Mouse (Mus musculus): ENCODE data around the gene Mllt11. TPM values are rescaled to one million over a fixed set of nuclear protein-coding genes. Genes with fewer than 3 reads are reported as not detected.

Gene Mllt11
- 545 and 586 TPM in 2 replicates for polyA plus RNA-seq (2014; fragmentation: Nextera tagmentation; extraction: Ambion mirVana)

DNA sequence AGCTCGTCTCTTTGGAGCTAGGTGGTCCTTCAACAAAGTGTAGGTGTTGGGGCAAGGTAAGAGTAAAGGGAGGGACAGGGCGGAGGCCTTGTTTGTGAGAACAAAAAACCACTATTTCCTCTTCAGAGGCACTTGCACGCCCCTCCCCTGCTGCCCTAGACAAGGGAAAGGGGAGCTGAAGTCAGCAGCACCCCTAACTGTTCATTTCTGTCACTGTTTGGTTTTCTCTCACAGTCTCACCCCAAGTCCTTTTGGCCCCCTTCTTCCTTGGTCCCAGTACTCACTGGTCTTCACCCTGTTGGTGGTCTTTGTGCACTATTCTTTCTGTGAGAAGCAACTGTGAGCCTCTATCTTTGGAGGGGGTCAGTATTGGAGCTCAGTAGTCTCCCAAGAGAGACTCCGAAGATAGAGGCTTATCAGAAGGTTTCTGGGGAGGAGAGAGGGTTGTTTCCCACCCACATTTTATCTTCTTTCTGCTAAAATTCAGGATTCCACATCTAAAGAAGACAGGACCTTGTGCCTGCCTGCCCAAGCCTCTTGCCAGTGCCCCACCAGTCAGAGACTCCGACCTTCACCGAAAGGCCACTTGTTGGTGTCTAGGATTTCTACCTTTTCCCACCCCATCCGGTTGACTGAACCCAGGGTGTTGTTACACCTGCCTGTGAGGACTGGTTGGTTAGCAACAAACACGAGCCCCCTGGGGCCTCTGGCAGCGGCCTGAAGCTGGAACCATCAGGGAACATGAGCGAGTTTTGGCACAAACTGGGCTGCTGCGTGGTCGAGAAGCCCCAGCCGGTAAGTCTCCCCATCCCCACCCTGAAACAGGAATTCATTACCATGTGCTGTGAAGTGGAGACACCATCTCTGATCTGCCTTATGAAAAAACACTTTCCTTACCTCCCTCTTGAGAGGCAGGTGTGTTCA lies at the start of gene Mllt11:
Mllt11 (minus strand) TSS at position 874 of the 924 bp plus-strand sequence.
- H3K4me1 ChIP-seq (ENCODE audit: control insufficient read depth, insufficient read depth, low read length): peaks cover 18% of the 10 kb centered on the region
- no peaks in the 10 kb centered on the region for H3K27me3 ChIP-seq (ENCODE audit: control insufficient read depth, insufficient read depth, low read length)
- DNase-seq (no peak), ATAC-seq (ENCODE audit: low FRiP score, low TSS enrichment) (no peak)
- peaks cover 50% of the 10 kb centered on the region for H3K36me3 ChIP-seq (ENCODE audit: control insufficient read depth, insufficient read depth, low read length)
- WGBS: 84% methylated on average over 12 of the region's 13 CpGs
- peak within 1 kb of the TSS; percentile 91 for H3K4me3 ChIP-seq (replicated peaks; ENCODE audit: low read depth, low read length)
- peak within 1 kb of the TSS; percentile 92 for H3K4me2 ChIP-seq (ENCODE audit: low read length)
- H3K9ac ChIP-seq (replicated peaks; ENCODE audit: low read length): peak within 1 kb of the TSS; percentile 92; the same call in 1 of the 2 replicates
- no peaks in the 10 kb centered on the region for H3K9me3 ChIP-seq (ENCODE audit: control insufficient read depth, low read length)
- peak within 1 kb of the TSS; percentile 98 for H3K27ac ChIP-seq (replicated peaks; ENCODE audit: low read depth, low read length)

DNA sequence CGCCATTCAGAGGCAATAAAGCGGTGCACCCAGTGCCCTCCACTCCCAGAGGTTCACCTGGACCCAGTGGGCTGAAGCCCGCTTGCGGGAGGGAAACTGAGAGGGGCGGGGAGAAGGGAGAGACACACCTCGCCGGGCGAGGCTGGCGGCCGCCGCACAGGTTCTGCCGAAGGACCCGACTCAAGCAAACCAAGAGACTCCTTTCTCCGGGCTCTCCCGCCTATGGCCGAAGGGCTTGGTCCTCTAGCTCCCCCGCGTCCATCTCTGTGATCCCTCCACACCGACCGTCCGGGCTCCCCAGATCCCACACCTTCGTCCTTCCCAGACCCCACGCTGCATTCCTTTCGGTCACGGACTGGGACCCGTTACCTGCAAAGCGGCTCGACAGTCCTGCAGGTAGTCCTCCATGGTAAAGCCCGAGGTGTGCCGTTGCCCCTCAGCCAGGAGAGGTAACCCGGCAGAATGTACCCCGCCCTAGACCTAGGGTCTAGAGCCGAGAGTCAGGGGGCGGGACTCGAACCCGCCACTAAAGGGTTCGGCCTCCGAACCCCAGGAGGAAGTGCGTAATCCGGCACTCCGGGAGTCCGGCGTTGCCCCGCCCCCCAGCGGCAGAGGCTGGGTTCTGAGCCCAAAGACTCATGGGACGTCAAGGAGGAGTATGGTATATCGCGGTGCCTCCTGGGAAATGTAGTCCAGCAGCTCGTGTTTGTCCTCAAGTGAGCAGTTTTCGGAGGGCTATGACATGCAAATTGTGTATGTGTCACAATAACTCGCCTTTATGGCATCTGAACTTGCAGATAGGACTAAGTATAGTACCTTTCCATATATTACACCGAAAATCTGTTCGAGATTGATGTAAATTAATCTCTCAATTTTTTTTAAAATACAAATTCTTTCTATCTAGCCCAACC lies 49.5 kb upstream of the Mllt11 start, which contains the start of the genes Mindy1 and Prune1:
Mindy1 (plus strand) TSS at position 130 of the 911 bp plus-strand sequence.
Prune1 (minus strand) TSS at position 861 of the 911 bp plus-strand sequence.
- peak; percentile 99 for DNase-seq
- Histone ChIP-seq H3K4me2 (ENCODE audit: low read length) (peak within 1 kb of the TSS; percentile 90), H3K27ac (replicated peaks; ENCODE audit: low read depth, low read length) (peak within 1 kb of the TSS; percentile 94), H3K4me1 (ENCODE audit: control insufficient read depth, insufficient read depth, low read length) (peaks cover 28% of the 10 kb centered on the region), H3K4me3 (replicated peaks; ENCODE audit: low read depth, low read length) (peak within 1 kb of the TSS; percentile 68), H3K9ac (replicated peaks; ENCODE audit: low read length) (peak within 1 kb of the TSS; percentile 76), H3K36me3 (ENCODE audit: control insufficient read depth, insufficient read depth, low read length) (no peaks in the 10 kb centered on the region), H3K27me3 (ENCODE audit: control insufficient read depth, insufficient read depth, low read length) (no peaks in the 10 kb centered on the region), H3K9me3 (ENCODE audit: control insufficient read depth, low read length) (no peaks in the 10 kb centered on the region)
- 1% methylated on average over 53 of the region's 53 CpGs for WGBS
- ATAC-seq (ENCODE audit: low FRiP score, low TSS enrichment): peak; percentile 92

GRCm38 (mm10) chr3:95280747-95281146 lies 48.8 kb upstream of the Mllt11 start:
- H3K36me3 ChIP-seq (ENCODE audit: control insufficient read depth, insufficient read depth, low read length): no peaks in the 10 kb centered on the region
- peaks cover 28% of the 10 kb centered on the region for H3K4me1 ChIP-seq (ENCODE audit: control insufficient read depth, insufficient read depth, low read length)
- DNase-seq (peak; percentile 61), ATAC-seq (ENCODE audit: low FRiP score, low TSS enrichment) (no peak)
- H3K9me3 ChIP-seq (ENCODE audit: control insufficient read depth, low read length): no peaks in the 10 kb centered on the region
- 30% methylated on average over 8 of the region's 8 CpGs for WGBS
- peak overlapping the region; percentile 94 for H3K27ac ChIP-seq (replicated peaks; ENCODE audit: low read depth, low read length)
- H3K9ac ChIP-seq (replicated peaks; ENCODE audit: low read length): peak overlapping the region; percentile 76
- peak overlapping the region; percentile 68 for H3K4me3 ChIP-seq (replicated peaks; ENCODE audit: low read depth, low read length)
- no peaks in the 10 kb centered on the region for H3K27me3 ChIP-seq (ENCODE audit: control insufficient read depth, insufficient read depth, low read length)
- H3K4me2 ChIP-seq (ENCODE audit: low read length): peak overlapping the region; percentile 90

DNA sequence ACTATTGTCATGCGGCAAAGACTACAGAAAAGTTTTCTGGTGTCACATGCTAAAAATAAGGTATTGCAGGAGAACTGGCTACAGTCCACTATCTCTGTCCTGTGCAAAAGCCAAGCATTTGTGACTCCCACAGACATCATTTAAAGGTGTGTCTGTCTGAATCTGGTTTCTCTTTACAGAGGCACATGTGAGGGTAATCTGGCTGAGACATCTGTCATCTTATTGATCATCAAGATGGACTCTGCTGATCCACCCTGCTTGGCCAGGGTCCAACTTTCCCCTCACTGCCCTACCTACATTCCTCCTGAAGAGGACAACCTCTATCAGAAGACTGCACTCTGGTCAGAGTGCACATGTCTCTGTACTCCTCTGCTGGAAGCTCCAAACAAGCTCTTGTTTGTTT lies 45.2 kb upstream of the Mllt11 start:
- no peaks in the 10 kb centered on the region for H3K9me3 ChIP-seq (ENCODE audit: control insufficient read depth, low read length)

DNA sequence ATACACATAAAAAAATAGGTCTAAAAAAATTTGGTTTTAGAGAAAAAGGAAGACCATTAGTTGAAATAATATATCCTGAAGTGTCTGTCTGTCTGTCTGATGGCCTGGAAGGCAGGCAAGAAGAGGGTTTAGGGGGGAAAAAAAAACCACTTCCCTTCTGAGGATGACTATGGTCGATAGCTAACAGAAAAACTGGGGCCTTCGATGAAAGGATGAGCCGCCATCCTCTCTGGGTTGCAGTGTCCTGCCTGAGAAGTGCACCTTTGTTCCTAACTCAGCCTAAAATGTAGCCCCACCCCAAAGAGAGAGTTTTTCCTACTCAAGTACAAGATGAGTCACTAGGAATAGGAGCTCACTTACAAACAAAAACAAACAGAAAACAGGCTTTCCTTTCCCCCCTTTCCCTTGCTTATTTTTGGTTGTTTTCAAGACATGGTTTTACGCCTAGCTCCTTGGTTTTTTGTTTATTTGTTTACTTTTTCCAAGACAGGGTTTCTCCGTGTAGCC lies 44.5 kb upstream of the Mllt11 start:
- Histone ChIP-seq H3K4me3 (replicated peaks; ENCODE audit: low read depth, low read length) (no peak overlapping the region), H3K4me2 (ENCODE audit: low read length) (no peak overlapping the region), H3K9me3 (ENCODE audit: control insufficient read depth, low read length) (no peaks in the 10 kb centered on the region), H3K27ac (replicated peaks; ENCODE audit: low read depth, low read length) (no peak overlapping the region), H3K4me1 (ENCODE audit: control insufficient read depth, insufficient read depth, low read length) (0 out of 2 replicates have a peak, but pooled peaks cover 7% of the 10 kb centered on the region), H3K36me3 (ENCODE audit: control insufficient read depth, insufficient read depth, low read length) (no peaks in the 10 kb centered on the region), H3K27me3 (ENCODE audit: control insufficient read depth, insufficient read depth, low read length) (no peaks in the 10 kb centered on the region), H3K9ac (replicated peaks; ENCODE audit: low read length) (no peak overlapping the region)
- 87% methylated on average over 5 of the region's 5 CpGs for WGBS
- DNase-seq: no peak
- ATAC-seq (ENCODE audit: low FRiP score, low TSS enrichment): no peak

More for the DNA sequence above, 45.2 kb upstream of the Mllt11 start:
- 89% methylated on average over 1 of the region's 1 CpGs for WGBS
- Histone ChIP-seq H3K27me3 (ENCODE audit: control insufficient read depth, insufficient read depth, low read length) (no peaks in the 10 kb centered on the region), H3K4me2 (ENCODE audit: low read length) (no peak overlapping the region), H3K27ac (replicated peaks; ENCODE audit: low read depth, low read length) (no peak overlapping the region), H3K36me3 (ENCODE audit: control insufficient read depth, insufficient read depth, low read length) (no peaks in the 10 kb centered on the region), H3K9ac (replicated peaks; ENCODE audit: low read length) (no peak overlapping the region), H3K4me3 (replicated peaks; ENCODE audit: low read depth, low read length) (no peak overlapping the region), H3K4me1 (ENCODE audit: control insufficient read depth, insufficient read depth, low read length) (peaks cover 8% of the 10 kb centered on the region; the same call in 1 of the 2 replicates)
- no peak for ATAC-seq (ENCODE audit: low FRiP score, low TSS enrichment)
- no peak for DNase-seq

- Histone ChIP-seq H3K27me3 (ENCODE audit: control insufficient read depth, insufficient read depth, low read length) (no peaks in the 10 kb centered on the region), H3K36me3 (ENCODE audit: control insufficient read depth, insufficient read depth, low read length) (no peaks in the 10 kb centered on the region), H3K4me1 (ENCODE audit: control insufficient read depth, insufficient read depth, low read length) (no peaks in the 10 kb centered on the region), H3K9me3 (ENCODE audit: control insufficient read depth, low read length) (no peaks in the 10 kb centered on the region), H3K4me3 (replicated peaks; ENCODE audit: low read depth, low read length) (no peak overlapping the region), H3K27ac (replicated peaks; ENCODE audit: low read depth, low read length) (no peak overlapping the region), H3K9ac (replicated peaks; ENCODE audit: low read length) (no peak overlapping the region), H3K4me2 (ENCODE audit: low read length) (no peak overlapping the region)
- no peak for ATAC-seq (ENCODE audit: low FRiP score, low TSS enrichment)
- no peak for DNase-seq
- WGBS: 86% methylated on average over 6 of the region's 6 CpGs
Measured at GRCm38 (mm10) chr3:95275161-95275560, 43.2 kb upstream of the Mllt11 start.

DNA sequence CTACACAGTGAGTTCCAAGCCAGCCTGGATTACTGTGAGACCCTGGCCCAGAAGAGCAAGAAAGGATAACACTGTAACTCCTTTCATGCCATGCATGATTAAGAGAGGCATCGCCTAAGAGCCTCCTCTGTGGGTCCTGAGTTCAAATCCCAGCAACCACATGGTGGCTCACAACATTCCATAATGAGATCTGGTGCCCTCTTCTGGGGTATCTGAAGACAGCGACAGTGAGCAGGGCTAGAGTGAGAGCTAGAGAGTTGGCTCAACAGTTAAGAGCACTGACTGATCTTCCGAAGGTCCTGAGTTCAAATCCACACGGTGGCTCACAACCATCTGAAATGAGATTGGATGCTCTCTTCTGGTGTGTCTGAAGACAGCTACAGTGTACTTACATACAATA lies 42.5 kb upstream of the Mllt11 start:
- 94% methylated on average over 4 of the region's 4 CpGs for WGBS
- H3K9me3 ChIP-seq (ENCODE audit: control insufficient read depth, low read length): no peaks in the 10 kb centered on the region
- H3K4me3 ChIP-seq (replicated peaks; ENCODE audit: low read depth, low read length): no peak overlapping the region
- no peaks in the 10 kb centered on the region for H3K36me3 ChIP-seq (ENCODE audit: control insufficient read depth, insufficient read depth, low read length)
- ATAC-seq (ENCODE audit: low FRiP score, low TSS enrichment) (no peak), DNase-seq (no peak)
- no peaks in the 10 kb centered on the region for H3K27me3 ChIP-seq (ENCODE audit: control insufficient read depth, insufficient read depth, low read length)
- H3K4me1 ChIP-seq (ENCODE audit: control insufficient read depth, insufficient read depth, low read length): no peaks in the 10 kb centered on the region
- no peak overlapping the region for H3K27ac ChIP-seq (replicated peaks; ENCODE audit: low read depth, low read length)
- no peak overlapping the region for H3K9ac ChIP-seq (replicated peaks; ENCODE audit: low read length)
- H3K4me2 ChIP-seq (ENCODE audit: low read length): no peak overlapping the region

- 96% methylated on average over 5 of the region's 5 CpGs for WGBS
- Histone ChIP-seq H3K27ac (replicated peaks; ENCODE audit: low read depth, low read length) (no peak overlapping the region), H3K27me3 (ENCODE audit: control insufficient read depth, insufficient read depth, low read length) (no peaks in the 10 kb centered on the region), H3K36me3 (ENCODE audit: control insufficient read depth, insufficient read depth, low read length) (0 out of 2 replicates have a peak, but pooled peaks cover 4% of the 10 kb centered on the region), H3K9me3 (ENCODE audit: control insufficient read depth, low read length) (no peaks in the 10 kb centered on the region), H3K4me3 (replicated peaks; ENCODE audit: low read depth, low read length) (no peak overlapping the region), H3K4me2 (ENCODE audit: low read length) (no peak overlapping the region), H3K4me1 (ENCODE audit: control insufficient read depth, insufficient read depth, low read length) (no peaks in the 10 kb centered on the region), H3K9ac (replicated peaks; ENCODE audit: low read length) (no peak overlapping the region)
- no peak for ATAC-seq (ENCODE audit: low FRiP score, low TSS enrichment)
- no peak for DNase-seq
Measured at GRCm38 (mm10) chr3:95273471-95273870, 41.5 kb upstream of the Mllt11 start.
